Mouse (Mus musculus) liver, embryonic 15.5 days (tissue): Measurements from ENCODE around the gene Sf3b3. TPM values are rescaled to one million over a fixed set of nuclear protein-coding genes. Genes with fewer than 3 reads are reported as not detected.
"Not testable (repeated sequence)": the region's sequence is repeated elsewhere in the genome, so short reads cannot be mapped to it uniquely, and the experiment has no call there.

Experiments used
- ATAC-seq: fragments of 200-750 bp; cut with Nextera tagmentation; 2 replicates; pipeline ENCODE4 v1.8.0; 2017; ENCODE audit warnings: moderate number of reproducible peaks, mild to moderate bottlenecking, moderate library complexity; ENCODE audit not compliant: insufficient read depth
- H3K27ac ChIP-seq: fragments of 300-500 bp; sonication (generic); replicated peaks from 2 replicates; pipeline ENCODE4 v1.5.1; 2015; ENCODE audit warnings: mild to moderate bottlenecking, inconsistent platforms
- H3K27me3 ChIP-seq: fragments of 300-500 bp; sonication (generic); 2 replicates; pipeline ENCODE4 v1.6.1; 2015; ENCODE audit warnings: mild to moderate bottlenecking, inconsistent platforms
- H3K36me3 ChIP-seq: fragments of 300-500 bp; sonication (generic); replicated peaks from 2 replicates; pipeline ENCODE4 v1.6.1; 2015; ENCODE audit warnings: moderate library complexity, mild to moderate bottlenecking, inconsistent platforms
- H3K4me1 ChIP-seq: fragments of 300-500 bp; sonication (generic); replicated peaks from 2 replicates; pipeline ENCODE4 v1.6.1; 2015; ENCODE audit warnings: inconsistent platforms
- H3K4me2 ChIP-seq: fragments of 300-500 bp; sonication (generic); 2 replicates; pipeline ENCODE4 v1.6.1; 2015; ENCODE audit warnings: moderate library complexity, mild to moderate bottlenecking, inconsistent platforms
- H3K4me3 ChIP-seq: fragments of 300-500 bp; sonication (generic); replicated peaks from 2 replicates; pipeline ENCODE4 v1.5.1; 2015; ENCODE audit warnings: mild to moderate bottlenecking, inconsistent platforms
- H3K9ac ChIP-seq: fragments of 300-500 bp; sonication (generic); 2 replicates; pipeline ENCODE4 v1.6.1; 2015; ENCODE audit warnings: moderate library complexity, mild to moderate bottlenecking, inconsistent platforms
- H3K9me3 ChIP-seq: fragments of 300-500 bp; sonication (generic); replicated peaks from 2 replicates; pipeline ENCODE4 v1.6.1; 2016; ENCODE audit warnings: inconsistent platforms
- WGBS: fragments of 180-500 bp; shearing (Covaris S2); methylation state at CpG from one replicate; pipeline ENCODE4 v1.1.7; 2015; ENCODE audit warnings: mixed read lengths; ENCODE audit not compliant: insufficient replicate concordance; 5-methylcytosine and 5-hydroxymethylcytosine counted together
- polyA plus RNA-seq: library from polyadenylated mRNA; unstranded; fragments of >200 nt; fragmentation: Nextera tagmentation; extraction: Ambion mirVana; gene quantifications from 2 replicates; pipeline ENCODE4 v1.2.1, GENCODE M21; 2015

The Sf3b3 gene
- polyA plus RNA-seq, 1 experiment from 2014 or later = 56.9 TPM

DNA sequence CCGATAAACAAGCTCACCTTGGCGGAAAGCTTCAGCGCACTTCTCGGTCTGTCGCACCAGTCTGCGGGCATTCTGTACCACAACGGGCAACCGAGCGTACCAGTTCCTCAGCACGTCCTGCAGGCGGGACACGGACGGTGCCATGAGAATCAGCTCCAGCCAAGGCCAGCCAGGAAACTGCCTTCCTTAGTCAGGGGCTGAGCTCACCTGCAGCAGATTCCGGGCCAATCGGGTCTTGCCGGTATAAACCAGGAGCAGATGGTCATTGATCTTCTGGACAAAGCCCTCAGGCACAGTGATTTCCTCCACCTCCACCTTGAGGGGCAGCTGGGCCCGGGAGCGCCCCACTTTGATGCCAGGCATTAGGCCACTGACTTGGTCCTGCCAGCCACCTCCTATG is 37.2 kb upstream of the Sf3b3 start:
- no peaks in the 10 kb centered on the region for H3K9me3 ChIP-seq
- no peaks in the 10 kb centered on the region for H3K27me3 ChIP-seq
- WGBS = 93% methylated on average over 18 of the region's 18 CpGs
- ATAC-seq = no peak
- no peak overlapping the region for H3K9ac ChIP-seq
- no peak overlapping the region for H3K4me3 ChIP-seq
- H3K4me1 ChIP-seq = no peaks in the 10 kb centered on the region
- H3K36me3 ChIP-seq = peaks cover 78% of the 10 kb centered on the region
- no peak overlapping the region for H3K27ac ChIP-seq
- no peak overlapping the region for H3K4me2 ChIP-seq

DNA sequence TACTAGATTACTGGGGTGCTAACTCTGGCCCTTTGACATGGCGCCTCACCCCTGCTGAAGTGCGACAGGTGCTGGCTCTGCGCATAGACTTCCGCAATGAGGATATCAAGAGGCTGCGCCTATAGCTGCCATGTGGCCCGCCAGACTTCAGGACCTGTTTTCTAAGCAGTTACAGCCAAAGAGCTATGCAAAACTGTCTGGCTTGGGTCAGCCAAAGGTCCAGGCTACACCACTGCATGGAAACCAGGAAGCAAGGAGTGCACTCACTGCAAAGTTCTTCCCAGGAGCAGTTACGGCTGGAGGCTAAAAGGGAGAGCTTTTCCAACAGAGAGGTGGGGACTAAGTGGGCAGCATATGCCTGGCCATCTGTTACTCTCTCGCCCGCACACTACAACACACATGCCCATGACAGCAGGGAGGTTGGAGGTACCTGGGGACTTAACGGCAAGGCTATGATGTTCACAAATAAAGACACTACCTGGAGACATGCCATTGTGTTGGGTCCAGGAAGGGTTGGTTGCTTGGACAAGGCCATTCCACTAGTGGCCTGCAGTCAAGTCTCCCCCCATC is 35.2 kb upstream of the Sf3b3 start:
- H3K4me1 ChIP-seq = peaks cover 11% of the 10 kb centered on the region
- H3K4me3 ChIP-seq = no peak overlapping the region
- no peaks in the 10 kb centered on the region for H3K27me3 ChIP-seq
- no peak overlapping the region for H3K4me2 ChIP-seq
- H3K36me3 ChIP-seq = peaks cover 82% of the 10 kb centered on the region
- no peak for ATAC-seq
- H3K27ac ChIP-seq = no peak overlapping the region
- WGBS = 91% methylated on average over 10 of the region's 10 CpGs
- H3K9me3 ChIP-seq = no peaks in the 10 kb centered on the region
- no peak overlapping the region for H3K9ac ChIP-seq

- Histone ChIP-seq H3K4me1 (peaks cover 11% of the 10 kb centered on the region), H3K9me3 (no peaks in the 10 kb centered on the region), H3K4me2 (no peak overlapping the region; the same call in 1 of the 2 replicates), H3K27me3 (no peaks in the 10 kb centered on the region), H3K27ac (no peak overlapping the region), H3K4me3 (no peak overlapping the region), H3K36me3 (peaks cover 98% of the 10 kb centered on the region), H3K9ac (no peak overlapping the region)
- 31% methylated on average over 4 of the region's 4 CpGs for WGBS
- ATAC-seq = peak; percentile 68; the same call in 1 of the 2 replicates
Observed at GRCm38 (mm10) chr8:110877862-110878261, 31.3 kb upstream of the Sf3b3 start.

- H3K9me3 ChIP-seq = no peaks in the 10 kb centered on the region
- H3K27ac ChIP-seq = no peak overlapping the region
- 91% methylated on average over 2 of the region's 2 CpGs for WGBS
- no peak overlapping the region for H3K4me3 ChIP-seq
- no peak for ATAC-seq
- no peaks in the 10 kb centered on the region for H3K4me1 ChIP-seq
- no peak overlapping the region for H3K9ac ChIP-seq
- peaks cover 96% of the 10 kb centered on the region for H3K36me3 ChIP-seq
- H3K4me2 ChIP-seq = no peak overlapping the region
- H3K27me3 ChIP-seq = no peaks in the 10 kb centered on the region
Observed at GRCm38 (mm10) chr8:110870501-110870900, 23.9 kb upstream of the Sf3b3 start.

- H3K27me3 ChIP-seq, H3K4me3 ChIP-seq, H3K27ac ChIP-seq, H3K9me3 ChIP-seq, H3K9ac ChIP-seq, H3K4me1 ChIP-seq, ATAC-seq, H3K4me2 ChIP-seq: not testable (repeated sequence)
- peaks cover 95% of the 10 kb centered on the region for H3K36me3 ChIP-seq
- 89% methylated on average over 7 of the region's 7 CpGs for WGBS
Observed at GRCm38 (mm10) chr8:110861347-110862025, 14.9 kb upstream of the Sf3b3 start.

- Histone ChIP-seq H3K9me3 (no peaks in the 10 kb centered on the region), H3K4me2 (no peak overlapping the region), H3K9ac (no peak overlapping the region), H3K27ac (no peak overlapping the region), H3K4me1 (no peaks in the 10 kb centered on the region), H3K4me3 (no peak overlapping the region), H3K27me3 (no peaks in the 10 kb centered on the region), H3K36me3 (peaks cover 96% of the 10 kb centered on the region)
- no peak for ATAC-seq
- 73% methylated on average over 7 of the region's 7 CpGs for WGBS
Observed at GRCm38 (mm10) chr8:110859651-110860501, 13.3 kb upstream of the Sf3b3 start.

DNA sequence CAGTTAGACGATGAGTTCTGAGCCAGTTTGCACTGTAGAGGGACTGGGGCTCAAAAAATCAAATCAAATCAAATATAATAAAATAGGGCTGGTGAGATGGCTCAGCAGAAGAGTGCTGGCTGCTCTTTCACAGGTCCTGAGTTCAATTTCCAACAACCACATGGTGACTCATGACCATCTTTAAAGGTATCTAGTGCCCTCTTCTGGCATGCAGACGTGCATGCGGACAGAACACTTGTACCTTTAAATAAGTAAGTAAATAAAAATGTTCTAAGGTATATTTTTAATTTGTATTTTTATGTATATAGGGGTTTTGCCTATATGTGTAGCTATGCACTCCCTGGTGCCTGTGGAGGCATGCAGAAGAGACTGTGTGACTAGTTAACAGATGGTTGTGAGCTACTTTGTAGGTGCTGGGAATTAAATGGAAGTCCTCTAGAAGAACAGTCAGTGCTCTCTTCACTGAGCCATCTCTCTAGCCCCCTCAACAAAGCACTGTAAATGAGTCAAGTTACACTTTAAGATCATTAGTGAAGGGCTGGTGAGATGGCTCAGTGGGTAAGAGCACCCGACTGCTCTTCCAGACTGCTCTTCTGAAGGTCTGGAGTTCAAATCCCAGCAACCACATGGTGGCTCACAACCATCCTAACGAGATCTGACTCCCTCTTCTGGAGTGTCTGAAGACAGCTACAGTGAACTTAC is 10.3 kb upstream of the Sf3b3 start:
- H3K36me3 ChIP-seq = peaks cover 96% of the 10 kb centered on the region
- H3K9me3 ChIP-seq = no peaks in the 10 kb centered on the region
- H3K4me1 ChIP-seq = no peaks in the 10 kb centered on the region
- no peak overlapping the region for H3K27ac ChIP-seq
- no peak for ATAC-seq
- H3K4me2 ChIP-seq = no peak overlapping the region
- H3K4me3 ChIP-seq = no peak overlapping the region
- no peaks in the 10 kb centered on the region for H3K27me3 ChIP-seq
- H3K9ac ChIP-seq = no peak overlapping the region
- WGBS = 77% methylated on average over 5 of the region's 5 CpGs

DNA sequence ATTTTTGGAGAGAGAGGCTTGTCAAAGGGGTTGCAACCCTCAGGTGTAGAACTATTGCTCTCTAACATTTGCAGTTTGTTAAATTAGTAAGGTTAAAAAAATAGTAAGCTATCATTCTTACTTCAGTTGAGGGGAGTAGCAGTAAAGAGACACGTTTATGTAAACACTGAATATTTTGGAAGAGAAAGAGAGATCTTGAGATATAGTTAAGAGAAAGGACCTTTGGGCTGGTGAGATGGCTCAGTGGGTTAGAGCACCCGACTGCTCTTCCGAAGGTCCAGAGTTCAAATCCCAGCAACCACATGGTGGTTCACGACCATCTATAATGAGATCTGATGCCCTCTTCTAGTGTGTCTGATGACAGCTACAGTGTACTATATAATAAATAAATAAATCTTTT is 9.5 kb upstream of the Sf3b3 start:
- H3K27me3 ChIP-seq, H3K27ac ChIP-seq, H3K9ac ChIP-seq, H3K4me2 ChIP-seq, ATAC-seq, H3K9me3 ChIP-seq, H3K4me3 ChIP-seq, H3K4me1 ChIP-seq: not testable (repeated sequence)
- WGBS = 79% methylated on average over 4 of the region's 4 CpGs
- peaks cover 97% of the 10 kb centered on the region for H3K36me3 ChIP-seq

- no peak overlapping the region for H3K9ac ChIP-seq
- ATAC-seq = no peak
- 85% methylated on average over 10 of the region's 10 CpGs for WGBS
- H3K4me1 ChIP-seq = peaks cover 14% of the 10 kb centered on the region
- H3K27me3 ChIP-seq = no peaks in the 10 kb centered on the region
- no peak overlapping the region for H3K4me2 ChIP-seq
- H3K27ac ChIP-seq = no peak overlapping the region
- H3K4me3 ChIP-seq = no peak overlapping the region
- H3K9me3 ChIP-seq = no peaks in the 10 kb centered on the region
- H3K36me3 ChIP-seq = peaks cover 73% of the 10 kb centered on the region
Observed at GRCm38 (mm10) chr8:110851186-110851585, 4.6 kb upstream of the Sf3b3 start.

DNA sequence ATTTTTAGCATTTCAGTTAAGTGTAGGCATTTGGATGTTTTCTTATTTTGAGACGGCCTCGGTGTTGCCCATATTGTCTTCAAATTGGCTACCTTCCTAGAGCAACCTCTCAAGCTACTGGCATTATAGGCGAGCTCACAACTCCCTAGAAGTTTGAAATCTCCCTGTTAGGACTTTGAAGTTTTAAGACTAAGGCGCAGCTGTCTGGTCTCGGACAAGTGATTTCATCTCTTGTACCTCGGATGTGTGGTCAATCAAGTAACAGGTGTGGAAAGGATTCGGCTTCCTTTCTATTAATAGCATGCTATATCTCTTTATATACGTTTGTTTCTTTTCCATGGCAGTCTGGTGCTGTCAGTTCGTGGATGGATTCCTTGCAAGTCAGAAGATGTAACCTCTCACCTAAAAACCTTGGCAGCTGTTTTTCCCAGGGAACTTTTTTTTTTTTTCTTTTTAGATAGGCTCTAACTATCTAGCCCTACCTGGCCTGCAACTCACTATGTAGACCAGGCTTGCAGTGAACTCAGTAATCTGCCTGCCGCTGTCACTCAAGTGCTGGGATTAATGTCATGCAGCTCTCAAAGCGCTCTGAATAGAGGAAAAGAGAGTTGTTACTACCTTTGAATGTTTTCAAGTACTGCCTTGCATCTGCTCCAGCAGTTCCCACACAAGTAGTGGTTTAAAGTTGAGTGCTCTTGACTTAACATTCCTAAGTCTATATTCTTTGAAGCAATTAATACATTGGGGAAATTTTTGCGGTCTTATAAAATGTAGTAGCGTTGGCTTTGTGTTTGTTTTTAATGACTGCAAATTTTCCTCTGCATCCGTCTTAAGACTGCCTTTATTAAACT is 1.3 kb upstream of the Sf3b3 start:
- ATAC-seq = no peak
- H3K9me3 ChIP-seq = no peaks in the 10 kb centered on the region
- peak overlapping the region; percentile 80 for H3K4me3 ChIP-seq
- H3K36me3 ChIP-seq = peaks cover 58% of the 10 kb centered on the region
- peak overlapping the region; percentile 78 for H3K9ac ChIP-seq
- H3K4me1 ChIP-seq = peaks cover 36% of the 10 kb centered on the region
- 43% methylated on average over 14 of the region's 14 CpGs for WGBS
- no peaks in the 10 kb centered on the region for H3K27me3 ChIP-seq
- no peak overlapping the region; the same call in 1 of the 2 replicates for H3K27ac ChIP-seq
- peak overlapping the region; percentile 75 for H3K4me2 ChIP-seq
